Mouse (Mus musculus): ENCODE data around the gene Cdhr3. TPM values are rescaled to one million over a fixed set of nuclear protein-coding genes. Genes with fewer than 3 reads are reported as not detected.

Gene Cdhr3
- polyA plus RNA-seq, 1 experiment, result not detected

DNA sequence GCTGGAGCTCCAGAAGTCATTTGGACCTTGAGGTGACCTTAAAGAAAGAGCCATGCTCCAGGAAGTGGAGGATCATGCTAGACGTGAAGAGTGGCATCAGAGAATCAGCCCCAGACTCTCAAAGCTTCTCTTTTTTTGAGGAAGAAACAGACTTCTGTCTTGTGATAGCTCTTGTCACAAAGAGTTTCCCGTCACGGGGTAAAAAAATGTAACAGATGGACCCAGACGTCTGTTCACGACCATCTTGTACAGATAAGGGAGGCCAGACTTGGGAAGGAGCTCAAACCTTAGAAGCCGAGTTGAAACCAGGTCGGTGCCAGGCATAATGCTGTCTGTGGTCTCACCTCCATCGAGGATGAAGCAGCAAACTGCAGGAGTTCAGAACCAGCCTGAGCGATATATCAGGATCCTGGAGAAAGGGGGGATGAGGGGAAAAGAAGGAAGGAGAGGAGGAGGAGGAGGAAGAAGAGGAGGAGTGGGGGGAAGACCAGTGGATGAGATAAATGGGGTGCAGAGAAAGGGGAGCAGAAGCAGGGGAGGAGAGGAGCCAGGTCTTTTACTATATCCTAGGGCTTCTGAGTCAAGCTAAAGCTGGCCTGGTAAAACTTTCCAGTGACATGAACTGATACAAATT is 33.0 kb upstream of the Cdhr3 start:
- Histone ChIP-seq H3K4me1 (ENCODE audit: control insufficient read depth, insufficient read depth, low read length) (peaks cover 8% of the 10 kb centered on the region), H3K27ac (ENCODE audit: insufficient read depth, low read depth, low read length) (no peak overlapping the region), H3K4me3 (ENCODE audit: insufficient read depth, low read depth, low read length) (no peak overlapping the region)
- 90% methylated on average over 9 of the region's 9 CpGs for WGBS
- TF ChIP-seq POLR2A (IDR thresholded peaks at IDR 0.05; ENCODE audit: insufficient read depth, low read depth, low read length), result no peak
- no peak for TF ChIP-seq CTCF (IDR thresholded peaks at IDR 0.05; ENCODE audit: insufficient read depth, low read depth, low read length)

GRCm38 (mm10) chr12:33118624-33119301 is 26.1 kb upstream of the Cdhr3 start:
- no peak overlapping the region for H3K27ac ChIP-seq (ENCODE audit: insufficient read depth, low read depth, low read length)
- TF ChIP-seq CTCF (IDR thresholded peaks at IDR 0.05; ENCODE audit: insufficient read depth, low read depth, low read length) (no peak), POLR2A (IDR thresholded peaks at IDR 0.05; ENCODE audit: insufficient read depth, low read depth, low read length) (no peak)
- H3K4me3 ChIP-seq (ENCODE audit: insufficient read depth, low read depth, low read length), result no peak overlapping the region
- no peaks in the 10 kb centered on the region for H3K4me1 ChIP-seq (ENCODE audit: control insufficient read depth, insufficient read depth, low read length)
- 57% methylated on average over 15 of the region's 15 CpGs for WGBS

DNA sequence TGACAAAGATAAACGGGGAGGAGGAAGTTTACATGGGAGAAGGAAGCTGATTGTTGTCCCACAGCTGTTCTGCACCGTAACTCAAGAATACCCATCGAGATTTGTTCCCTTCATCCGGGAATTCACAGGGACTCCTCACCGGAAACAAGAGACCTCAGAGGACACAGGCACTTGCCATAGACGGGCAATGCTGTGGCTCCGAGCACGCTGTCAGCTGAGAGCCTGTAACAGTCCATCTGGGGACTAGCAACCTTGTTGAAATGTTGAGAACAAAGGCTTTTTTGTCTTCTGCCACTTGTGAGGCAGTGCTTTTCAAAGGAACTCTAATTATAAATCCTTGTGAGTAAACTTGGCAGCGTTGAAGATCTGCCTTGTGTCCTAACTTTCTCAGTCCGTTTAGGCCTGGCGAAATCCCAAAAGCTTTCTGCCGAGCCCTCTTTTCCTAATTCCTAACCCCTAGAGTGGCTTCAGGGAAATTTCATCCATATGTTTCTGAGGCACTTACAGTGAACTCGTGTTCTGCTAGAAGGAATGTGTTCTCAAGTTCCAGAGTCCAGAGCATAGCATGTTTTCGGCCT is 18.3 kb upstream of the Cdhr3 start:
- Histone ChIP-seq H3K27ac (ENCODE audit: insufficient read depth, low read depth, low read length) (no peak overlapping the region), H3K4me3 (ENCODE audit: insufficient read depth, low read depth, low read length) (no peak overlapping the region)
- WGBS, result 41% methylated on average over 14 of the region's 14 CpGs

GRCm38 (mm10) chr12:33109531-33109930 is 16.9 kb upstream of the Cdhr3 start:
- Histone ChIP-seq H3K4me3 (ENCODE audit: insufficient read depth, low read depth, low read length) (no peak overlapping the region), H3K27ac (ENCODE audit: insufficient read depth, low read depth, low read length) (no peak overlapping the region), H3K4me1 (ENCODE audit: control insufficient read depth, insufficient read depth, low read length) (0 out of 2 replicates have a peak, but pooled peaks cover 6% of the 10 kb centered on the region)
- no peak for TF ChIP-seq POLR2A (IDR thresholded peaks at IDR 0.05; ENCODE audit: insufficient read depth, low read depth, low read length)
- TF ChIP-seq CTCF (IDR thresholded peaks at IDR 0.05; ENCODE audit: insufficient read depth, low read depth, low read length), result 0 out of 2 replicates have a peak, but pooled peaks have one; percentile 22

More for the DNA sequence above, 18.3 kb upstream of the Cdhr3 start:
- 0 out of 2 replicates have a peak, but pooled peaks cover 4% of the 10 kb centered on the region for H3K4me1 ChIP-seq (ENCODE audit: control insufficient read depth, insufficient read depth, low read length)
- TF ChIP-seq POLR2A (IDR thresholded peaks at IDR 0.05; ENCODE audit: insufficient read depth, low read depth, low read length), result no peak
- no peak for TF ChIP-seq CTCF (IDR thresholded peaks at IDR 0.05; ENCODE audit: insufficient read depth, low read depth, low read length)

DNA sequence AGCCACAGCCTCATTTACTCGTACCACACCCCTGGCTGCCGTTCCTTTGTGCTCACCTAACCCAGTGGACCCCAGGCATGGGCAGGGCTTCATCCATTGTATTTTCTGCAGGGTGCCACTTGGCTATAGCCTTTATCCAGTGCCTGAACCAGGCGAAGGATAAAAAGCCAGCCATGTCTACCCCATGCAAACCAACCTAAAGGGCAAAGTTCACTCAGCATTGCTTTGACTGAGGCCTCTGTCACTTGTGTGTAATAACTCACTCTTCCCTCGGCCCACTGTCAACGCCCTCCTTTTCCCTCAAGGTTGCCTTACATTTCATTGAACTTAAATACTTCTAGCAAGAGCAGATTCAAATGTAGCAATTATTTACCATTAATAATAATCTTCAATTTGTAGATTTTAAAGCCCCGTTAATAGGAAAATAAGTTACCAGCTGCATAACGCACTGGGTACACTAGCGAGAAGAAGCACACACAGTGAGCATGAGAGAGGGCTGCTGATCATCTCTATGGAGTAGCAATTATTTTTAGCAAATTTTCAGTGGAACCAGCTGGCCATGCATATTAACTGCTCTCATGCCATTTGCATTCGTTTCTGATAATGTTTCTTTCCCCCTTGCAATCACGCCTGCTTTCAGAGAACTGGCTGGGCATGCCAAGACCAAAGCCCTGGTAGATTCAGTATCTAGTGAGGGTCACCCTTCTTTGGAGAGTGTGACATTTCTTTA is 13.9 kb upstream of the Cdhr3 start:
- Histone ChIP-seq H3K27ac (ENCODE audit: insufficient read depth, low read depth, low read length) (no peak overlapping the region), H3K4me1 (ENCODE audit: control insufficient read depth, insufficient read depth, low read length) (peaks cover 11% of the 10 kb centered on the region; the same call in 1 of the 2 replicates), H3K4me3 (ENCODE audit: insufficient read depth, low read depth, low read length) (no peak overlapping the region)
- WGBS, result 85% methylated on average over 10 of the region's 10 CpGs
- no peak for TF ChIP-seq CTCF (IDR thresholded peaks at IDR 0.05; ENCODE audit: insufficient read depth, low read depth, low read length)
- no peak for TF ChIP-seq POLR2A (IDR thresholded peaks at IDR 0.05; ENCODE audit: insufficient read depth, low read depth, low read length)

GRCm38 (mm10) chr12:33105724-33106123 is 13.0 kb upstream of the Cdhr3 start:
- H3K4me1 ChIP-seq (ENCODE audit: control insufficient read depth, insufficient read depth, low read length), result peaks cover 8% of the 10 kb centered on the region; the same call in 1 of the 2 replicates
- H3K27ac ChIP-seq (ENCODE audit: insufficient read depth, low read depth, low read length), result no peak overlapping the region
- no peak overlapping the region for H3K4me3 ChIP-seq (ENCODE audit: insufficient read depth, low read depth, low read length)
- WGBS, result 88% methylated on average over 4 of the region's 4 CpGs
- TF ChIP-seq POLR2A (IDR thresholded peaks at IDR 0.05; ENCODE audit: insufficient read depth, low read depth, low read length) (no peak), CTCF (IDR thresholded peaks at IDR 0.05; ENCODE audit: insufficient read depth, low read depth, low read length) (no peak)

DNA sequence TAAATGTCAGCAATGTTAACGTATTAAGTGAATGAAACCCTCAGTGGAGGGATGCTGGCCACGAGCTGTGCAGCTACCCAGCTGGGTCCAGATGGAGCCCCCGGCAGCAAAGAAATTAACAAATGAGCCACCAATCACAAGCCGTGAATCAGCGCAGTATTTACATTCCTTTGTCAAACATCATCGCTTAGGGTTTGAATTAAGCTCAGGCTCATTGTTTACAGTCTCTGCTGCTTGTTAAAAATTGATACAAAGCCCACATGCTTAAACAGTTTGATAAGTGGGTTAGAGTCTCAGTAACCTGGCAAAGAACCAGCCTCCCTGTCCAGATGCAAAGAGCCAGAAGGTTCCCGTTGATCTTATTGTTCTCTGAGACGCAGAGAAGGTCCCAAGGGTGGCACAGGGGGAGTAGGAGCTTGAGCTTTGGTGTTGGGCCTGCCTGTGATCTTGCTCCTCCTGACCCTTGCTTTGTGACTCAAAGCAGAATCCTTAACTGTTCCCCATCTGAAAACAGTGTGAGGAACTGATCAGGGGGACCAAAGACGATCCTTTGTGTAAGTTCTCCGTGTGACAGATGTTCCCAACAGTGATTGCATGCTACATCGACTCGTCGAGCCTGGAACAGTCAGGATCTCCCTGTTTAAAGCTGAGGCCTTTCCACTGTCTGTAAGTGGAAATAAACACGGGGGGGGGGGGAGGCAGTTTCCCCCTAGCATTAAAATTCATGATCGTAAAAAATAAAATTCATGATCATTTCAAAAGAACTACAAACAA is 9.9 kb upstream of the Cdhr3 start:
- TF ChIP-seq CTCF (IDR thresholded peaks at IDR 0.05; ENCODE audit: insufficient read depth, low read depth, low read length) (no peak), POLR2A (IDR thresholded peaks at IDR 0.05; ENCODE audit: insufficient read depth, low read depth, low read length) (no peak)
- 38% methylated on average over 15 of the region's 15 CpGs for WGBS
- Histone ChIP-seq H3K27ac (ENCODE audit: insufficient read depth, low read depth, low read length) (no peak overlapping the region), H3K4me1 (ENCODE audit: control insufficient read depth, insufficient read depth, low read length) (peaks cover 7% of the 10 kb centered on the region; the same call in 1 of the 2 replicates), H3K4me3 (ENCODE audit: insufficient read depth, low read depth, low read length) (no peak overlapping the region)

DNA sequence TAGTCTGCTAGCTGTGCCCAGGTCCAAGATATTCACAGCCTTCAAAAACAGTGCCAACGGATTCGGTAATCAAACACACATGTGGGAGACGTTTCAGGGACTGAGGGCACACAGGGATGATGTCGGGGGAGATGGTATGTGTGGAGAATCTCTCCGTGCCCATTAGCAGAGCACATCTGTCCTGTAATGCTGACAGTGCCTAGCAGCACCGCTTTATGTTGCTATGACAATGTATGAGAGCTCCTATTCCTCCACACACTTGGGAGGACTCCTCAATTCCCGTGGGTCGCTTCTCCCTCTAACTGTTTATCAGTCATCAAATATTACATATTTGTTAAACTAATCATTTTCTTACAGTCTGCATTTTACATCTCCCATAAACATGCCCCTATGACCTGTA is 9.0 kb upstream of the Cdhr3 start:
- 76% methylated on average over 8 of the region's 8 CpGs for WGBS
- no peak for TF ChIP-seq CTCF (IDR thresholded peaks at IDR 0.05; ENCODE audit: insufficient read depth, low read depth, low read length)
- peaks cover 7% of the 10 kb centered on the region; the same call in 1 of the 2 replicates for H3K4me1 ChIP-seq (ENCODE audit: control insufficient read depth, insufficient read depth, low read length)
- no peak overlapping the region for H3K27ac ChIP-seq (ENCODE audit: insufficient read depth, low read depth, low read length)
- no peak overlapping the region for H3K4me3 ChIP-seq (ENCODE audit: insufficient read depth, low read depth, low read length)

Data from olfactory bulb, adult 2 months (tissue).